Mouse (Mus musculus): Measurements from ENCODE around the gene Bcat1. TPM values are rescaled to one million over a fixed set of nuclear protein-coding genes. Genes with fewer than 3 reads are reported as not detected.

Gene Bcat1
- polyA plus RNA-seq, 1 experiment from 2014 or later: 88.0 TPM

- DNase-seq (ENCODE audit: low spot score): no peak
- no peaks in the 10 kb centered on the region for H3K9me3 ChIP-seq (replicated peaks; ENCODE audit: control insufficient read depth, low read length)
- no peak overlapping the region for H3K4me2 ChIP-seq (ENCODE audit: low read depth, low read length)
- H3K27me3 ChIP-seq (ENCODE audit: control insufficient read depth, insufficient read depth, low read length): no peaks in the 10 kb centered on the region
- H3K27ac ChIP-seq (replicated peaks; ENCODE audit: low read depth, low read length): no peak overlapping the region
- H3K4me3 ChIP-seq (ENCODE audit: low read depth, low read length): no peak overlapping the region
- no peaks in the 10 kb centered on the region for H3K36me3 ChIP-seq (replicated peaks; ENCODE audit: control insufficient read depth, insufficient read depth, low read depth, low read length)
- no peak for ATAC-seq (replicated peaks; ENCODE audit: insufficient number of reproducible peaks, low FRiP score, low TSS enrichment, low read depth)
- H3K4me1 ChIP-seq (ENCODE audit: control insufficient read depth, insufficient read depth, low read length): no peaks in the 10 kb centered on the region
- no peak overlapping the region for H3K9ac ChIP-seq (replicated peaks; ENCODE audit: low read length)
These were observed 72.5 kb downstream of the Bcat1 start for GRCm38 (mm10) chr6:145003459-145003858.

GRCm38 (mm10) chr6:145002094-145002936 is 73.7 kb downstream of the Bcat1 start:
- no peaks in the 10 kb centered on the region for H3K9me3 ChIP-seq (replicated peaks; ENCODE audit: control insufficient read depth, low read length)
- no peak overlapping the region for H3K9ac ChIP-seq (replicated peaks; ENCODE audit: low read length)
- H3K27ac ChIP-seq (replicated peaks; ENCODE audit: low read depth, low read length): no peak overlapping the region
- no peak overlapping the region for H3K4me2 ChIP-seq (ENCODE audit: low read depth, low read length)
- no peaks in the 10 kb centered on the region for H3K36me3 ChIP-seq (replicated peaks; ENCODE audit: control insufficient read depth, insufficient read depth, low read depth, low read length)
- H3K4me1 ChIP-seq (ENCODE audit: control insufficient read depth, insufficient read depth, low read length): no peaks in the 10 kb centered on the region
- H3K27me3 ChIP-seq (ENCODE audit: control insufficient read depth, insufficient read depth, low read length): no peaks in the 10 kb centered on the region
- peak; percentile 53 for DNase-seq (ENCODE audit: low spot score)
- WGBS: 58% methylated on average over 13 of the region's 14 CpGs
- ATAC-seq (replicated peaks; ENCODE audit: insufficient number of reproducible peaks, low FRiP score, low TSS enrichment, low read depth): no peak
- no peak overlapping the region for H3K4me3 ChIP-seq (ENCODE audit: low read depth, low read length)

GRCm38 (mm10) chr6:145001493-145001892 is 74.5 kb downstream of the Bcat1 start:
- ATAC-seq (replicated peaks; ENCODE audit: insufficient number of reproducible peaks, low FRiP score, low TSS enrichment, low read depth): no peak
- no peaks in the 10 kb centered on the region for H3K36me3 ChIP-seq (replicated peaks; ENCODE audit: control insufficient read depth, insufficient read depth, low read depth, low read length)
- no peak overlapping the region for H3K4me2 ChIP-seq (ENCODE audit: low read depth, low read length)

GRCm38 (mm10) chr6:144997229-144997628 is 78.8 kb downstream of the Bcat1 start:
- H3K36me3 ChIP-seq (replicated peaks; ENCODE audit: control insufficient read depth, insufficient read depth, low read depth, low read length): no peaks in the 10 kb centered on the region
- WGBS: 82% methylated on average over 3 of the region's 3 CpGs
- no peak overlapping the region for H3K4me2 ChIP-seq (ENCODE audit: low read depth, low read length)
- no peaks in the 10 kb centered on the region for H3K4me1 ChIP-seq (ENCODE audit: control insufficient read depth, insufficient read depth, low read length)
- H3K4me3 ChIP-seq (ENCODE audit: low read depth, low read length): no peak overlapping the region
- H3K9ac ChIP-seq (replicated peaks; ENCODE audit: low read length): no peak overlapping the region
- H3K9me3 ChIP-seq (replicated peaks; ENCODE audit: control insufficient read depth, low read length): no peaks in the 10 kb centered on the region
- DNase-seq (ENCODE audit: low spot score): peak; percentile 33
- no peak for ATAC-seq (replicated peaks; ENCODE audit: insufficient number of reproducible peaks, low FRiP score, low TSS enrichment, low read depth)
- H3K27me3 ChIP-seq (ENCODE audit: control insufficient read depth, insufficient read depth, low read length): no peaks in the 10 kb centered on the region
- H3K27ac ChIP-seq (replicated peaks; ENCODE audit: low read depth, low read length): no peak overlapping the region

More at GRCm38 (mm10) chr6:145001493-145001892, 74.5 kb downstream of the Bcat1 start:
- H3K9me3 ChIP-seq (replicated peaks; ENCODE audit: control insufficient read depth, low read length): no peaks in the 10 kb centered on the region
- no peaks in the 10 kb centered on the region for H3K27me3 ChIP-seq (ENCODE audit: control insufficient read depth, insufficient read depth, low read length)
- 56% methylated on average over 6 of the region's 6 CpGs for WGBS
- no peak overlapping the region for H3K27ac ChIP-seq (replicated peaks; ENCODE audit: low read depth, low read length)
- H3K4me1 ChIP-seq (ENCODE audit: control insufficient read depth, insufficient read depth, low read length): no peaks in the 10 kb centered on the region
- DNase-seq (ENCODE audit: low spot score): no peak
- H3K9ac ChIP-seq (replicated peaks; ENCODE audit: low read length): no peak overlapping the region
- H3K4me3 ChIP-seq (ENCODE audit: low read depth, low read length): no peak overlapping the region

GRCm38 (mm10) chr6:144992111-144992510 is 83.9 kb downstream of the Bcat1 start:
- no peaks in the 10 kb centered on the region for H3K9me3 ChIP-seq (replicated peaks; ENCODE audit: control insufficient read depth, low read length)
- WGBS: 58% methylated on average over 3 of the region's 3 CpGs
- H3K27me3 ChIP-seq (ENCODE audit: control insufficient read depth, insufficient read depth, low read length): no peaks in the 10 kb centered on the region
- ATAC-seq (replicated peaks; ENCODE audit: insufficient number of reproducible peaks, low FRiP score, low TSS enrichment, low read depth) (no peak), DNase-seq (ENCODE audit: low spot score) (no peak)
- H3K4me2 ChIP-seq (ENCODE audit: low read depth, low read length): no peak overlapping the region
- H3K36me3 ChIP-seq (replicated peaks; ENCODE audit: control insufficient read depth, insufficient read depth, low read depth, low read length): no peaks in the 10 kb centered on the region
- H3K27ac ChIP-seq (replicated peaks; ENCODE audit: low read depth, low read length): no peak overlapping the region
- no peak overlapping the region for H3K4me3 ChIP-seq (ENCODE audit: low read depth, low read length)
- no peak overlapping the region for H3K9ac ChIP-seq (replicated peaks; ENCODE audit: low read length)
- H3K4me1 ChIP-seq (ENCODE audit: control insufficient read depth, insufficient read depth, low read length): no peaks in the 10 kb centered on the region

GRCm38 (mm10) chr6:144989193-144989592 is 86.8 kb downstream of the Bcat1 start:
- WGBS: 89% methylated on average over 4 of the region's 4 CpGs
- H3K27ac ChIP-seq (replicated peaks; ENCODE audit: low read depth, low read length): no peak overlapping the region
- H3K9ac ChIP-seq (replicated peaks; ENCODE audit: low read length): no peak overlapping the region
- H3K4me2 ChIP-seq (ENCODE audit: low read depth, low read length): no peak overlapping the region
- ATAC-seq (replicated peaks; ENCODE audit: insufficient number of reproducible peaks, low FRiP score, low TSS enrichment, low read depth) (no peak), DNase-seq (ENCODE audit: low spot score) (no peak)
- H3K4me3 ChIP-seq (ENCODE audit: low read depth, low read length): no peak overlapping the region
- no peaks in the 10 kb centered on the region for H3K27me3 ChIP-seq (ENCODE audit: control insufficient read depth, insufficient read depth, low read length)
- no peaks in the 10 kb centered on the region for H3K4me1 ChIP-seq (ENCODE audit: control insufficient read depth, insufficient read depth, low read length)
- H3K9me3 ChIP-seq (replicated peaks; ENCODE audit: control insufficient read depth, low read length): no peaks in the 10 kb centered on the region
- H3K36me3 ChIP-seq (replicated peaks; ENCODE audit: control insufficient read depth, insufficient read depth, low read depth, low read length): no peaks in the 10 kb centered on the region

GRCm38 (mm10) chr6:144987676-144988075 is 88.3 kb downstream of the Bcat1 start:
- DNase-seq (ENCODE audit: low spot score): no peak

GRCm38 (mm10) chr6:144987216-144987615 is 88.8 kb downstream of the Bcat1 start:
- H3K9ac ChIP-seq (replicated peaks; ENCODE audit: low read length): no peak overlapping the region
- no peak overlapping the region for H3K4me3 ChIP-seq (ENCODE audit: low read depth, low read length)
- no peaks in the 10 kb centered on the region for H3K36me3 ChIP-seq (replicated peaks; ENCODE audit: control insufficient read depth, insufficient read depth, low read depth, low read length)
- H3K9me3 ChIP-seq (replicated peaks; ENCODE audit: control insufficient read depth, low read length): no peaks in the 10 kb centered on the region
- H3K4me1 ChIP-seq (ENCODE audit: control insufficient read depth, insufficient read depth, low read length): no peaks in the 10 kb centered on the region
- ATAC-seq (replicated peaks; ENCODE audit: insufficient number of reproducible peaks, low FRiP score, low TSS enrichment, low read depth): no peak
- no peak overlapping the region for H3K4me2 ChIP-seq (ENCODE audit: low read depth, low read length)
- DNase-seq (ENCODE audit: low spot score): no peak
- no peaks in the 10 kb centered on the region for H3K27me3 ChIP-seq (ENCODE audit: control insufficient read depth, insufficient read depth, low read length)
- WGBS: 80% methylated on average over 7 of the region's 7 CpGs
- H3K27ac ChIP-seq (replicated peaks; ENCODE audit: low read depth, low read length): no peak overlapping the region

More at GRCm38 (mm10) chr6:144987676-144988075, 88.3 kb downstream of the Bcat1 start:
- 84% methylated on average over 6 of the region's 6 CpGs for WGBS
- Histone ChIP-seq H3K4me1 (ENCODE audit: control insufficient read depth, insufficient read depth, low read length) (no peaks in the 10 kb centered on the region), H3K27me3 (ENCODE audit: control insufficient read depth, insufficient read depth, low read length) (no peaks in the 10 kb centered on the region), H3K36me3 (replicated peaks; ENCODE audit: control insufficient read depth, insufficient read depth, low read depth, low read length) (no peaks in the 10 kb centered on the region), H3K9me3 (replicated peaks; ENCODE audit: control insufficient read depth, low read length) (no peaks in the 10 kb centered on the region), H3K9ac (replicated peaks; ENCODE audit: low read length) (no peak overlapping the region), H3K4me2 (ENCODE audit: low read depth, low read length) (no peak overlapping the region), H3K4me3 (ENCODE audit: low read depth, low read length) (no peak overlapping the region), H3K27ac (replicated peaks; ENCODE audit: low read depth, low read length) (no peak overlapping the region)
- ATAC-seq (replicated peaks; ENCODE audit: insufficient number of reproducible peaks, low FRiP score, low TSS enrichment, low read depth): no peak

All from embryonic facial prominence, embryonic 11.5 days (tissue).